Mouse (Mus musculus): ENCODE results near the gene Dlx1.

Gene Dlx1

GRCm38 (mm10) chr2:71528014-71528713 is at the start of gene Dlx1:
TSS of gene Dlx1 (plus strand) at chr2:71528113.
- DNase-seq: peak; percentile 50

DNA sequence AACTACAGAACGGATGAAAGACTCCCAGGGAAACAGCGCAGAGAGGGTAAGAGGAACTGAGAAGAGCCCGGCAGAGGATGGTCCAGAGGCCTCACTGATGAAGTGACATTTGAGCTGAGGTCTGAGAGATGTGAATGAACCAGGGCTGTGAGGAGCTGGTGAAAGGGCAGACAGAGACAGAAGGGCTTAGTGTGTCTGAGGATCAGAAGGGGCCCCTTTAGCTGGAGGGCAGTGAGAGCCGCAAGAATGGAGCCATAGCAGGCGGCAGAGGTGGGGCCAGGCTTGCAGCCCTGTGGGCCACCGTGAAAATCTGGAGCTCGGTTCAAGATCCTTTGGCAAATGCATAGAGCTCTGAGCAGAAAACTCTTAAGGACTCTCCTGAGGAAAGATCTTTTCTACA is 48.0 kb upstream of the Dlx1 start:
- DNase-seq: no peak

- no peak for DNase-seq
Measured at GRCm38 (mm10) chr2:71481825-71482224, 46.1 kb upstream of the Dlx1 start.

DNA sequence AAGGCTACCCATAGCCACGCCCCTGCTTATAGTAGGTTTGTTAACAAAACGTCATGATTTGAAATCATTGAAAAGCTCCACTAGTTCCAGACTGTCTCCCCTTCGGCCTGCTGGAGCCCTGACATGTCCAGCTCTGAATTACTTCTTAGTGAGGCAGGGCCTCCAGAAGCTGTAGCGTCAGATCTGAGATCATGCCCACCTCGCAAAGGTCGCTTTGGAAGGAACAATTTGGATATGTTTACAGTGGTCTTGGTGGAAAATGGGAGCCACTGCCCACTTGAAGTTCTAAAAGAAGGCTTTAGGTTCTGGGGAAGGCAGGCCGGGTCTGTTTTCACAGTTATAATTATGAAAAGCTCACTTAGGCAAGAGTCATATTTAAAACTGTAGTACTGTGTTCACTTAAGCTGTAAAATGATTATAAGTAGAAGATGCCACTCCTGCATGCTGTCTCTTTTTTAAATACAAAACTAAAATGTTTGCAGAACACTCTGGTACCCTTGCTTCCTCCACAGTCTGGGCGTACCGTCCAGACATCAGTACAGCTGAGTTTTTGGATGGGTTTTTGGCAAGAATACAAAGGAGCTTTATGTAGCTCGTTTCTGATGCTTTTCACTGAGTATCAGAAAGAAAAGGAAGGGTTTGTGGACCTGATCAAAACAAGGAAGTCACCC is 44.7 kb upstream of the Dlx1 start:
- no peak for DNase-seq

GRCm38 (mm10) chr2:71483717-71484066 is 44.2 kb upstream of the Dlx1 start:
- no peak for DNase-seq

GRCm38 (mm10) chr2:71491295-71491694 is 36.6 kb upstream of the Dlx1 start:
- DNase-seq: no peak

GRCm38 (mm10) chr2:71493161-71493683 is 34.7 kb upstream of the Dlx1 start:
- DNase-seq: no peak

DNA sequence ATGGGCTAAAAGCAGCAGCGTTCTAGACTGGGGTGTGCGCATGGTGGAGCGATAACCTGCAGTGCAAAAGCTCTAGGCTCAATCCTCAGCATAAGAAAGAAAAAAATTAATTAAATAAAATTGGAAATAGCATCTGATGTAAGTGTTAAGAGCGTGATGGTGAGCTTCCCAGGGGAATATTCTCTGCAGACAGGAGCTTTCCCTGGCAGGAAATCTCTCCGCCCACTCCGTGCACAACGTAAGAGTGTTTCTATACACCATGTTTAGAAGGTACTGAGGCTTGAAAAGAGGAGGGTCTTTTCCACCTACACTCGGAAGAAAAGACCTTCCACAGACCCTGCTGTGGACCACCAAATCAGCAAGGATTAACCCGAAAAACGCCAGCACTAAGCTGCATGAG is 33.4 kb upstream of the Dlx1 start:
- DNase-seq: no peak

DNA sequence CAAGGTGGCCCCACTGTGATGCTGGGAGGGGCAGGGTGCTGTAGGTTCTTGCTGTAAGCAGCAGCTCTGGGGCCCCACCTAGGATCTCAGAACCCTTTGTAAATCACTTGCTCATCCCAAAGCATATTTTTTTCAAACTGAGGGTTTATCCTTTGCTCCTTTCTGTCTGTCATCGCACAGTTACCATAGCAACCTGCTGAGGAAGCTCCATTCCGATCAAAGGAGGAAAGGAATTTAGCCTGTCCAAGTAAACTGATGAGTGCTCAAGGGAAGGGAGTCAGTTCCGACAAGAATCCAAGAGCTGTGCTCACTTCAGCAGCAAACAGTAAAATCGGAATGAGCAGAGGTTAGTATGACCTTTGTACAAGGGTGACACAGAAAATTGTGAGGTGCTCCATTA is 32.9 kb upstream of the Dlx1 start:
- no peak for DNase-seq

DNA sequence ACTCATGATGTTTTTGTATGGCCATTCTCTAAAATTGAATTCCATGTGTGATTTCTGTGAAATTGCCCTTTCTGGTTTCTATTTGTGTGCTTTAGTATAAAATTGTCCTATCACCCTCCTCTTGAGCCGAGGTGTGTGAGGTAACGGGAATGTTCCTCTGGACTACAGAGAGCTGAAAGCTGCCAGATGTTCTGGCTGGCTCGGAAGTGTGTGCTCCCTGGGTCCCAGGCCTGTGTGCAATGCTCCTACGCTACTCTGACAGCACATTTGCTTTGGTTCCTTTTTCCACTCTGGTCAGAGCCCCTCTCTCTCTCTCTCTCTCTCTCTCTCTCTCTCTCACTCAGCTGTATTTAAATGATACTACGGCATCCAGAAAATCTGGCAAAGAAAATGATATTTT is 30.7 kb upstream of the Dlx1 start:
- DNase-seq: no peak

DNA sequence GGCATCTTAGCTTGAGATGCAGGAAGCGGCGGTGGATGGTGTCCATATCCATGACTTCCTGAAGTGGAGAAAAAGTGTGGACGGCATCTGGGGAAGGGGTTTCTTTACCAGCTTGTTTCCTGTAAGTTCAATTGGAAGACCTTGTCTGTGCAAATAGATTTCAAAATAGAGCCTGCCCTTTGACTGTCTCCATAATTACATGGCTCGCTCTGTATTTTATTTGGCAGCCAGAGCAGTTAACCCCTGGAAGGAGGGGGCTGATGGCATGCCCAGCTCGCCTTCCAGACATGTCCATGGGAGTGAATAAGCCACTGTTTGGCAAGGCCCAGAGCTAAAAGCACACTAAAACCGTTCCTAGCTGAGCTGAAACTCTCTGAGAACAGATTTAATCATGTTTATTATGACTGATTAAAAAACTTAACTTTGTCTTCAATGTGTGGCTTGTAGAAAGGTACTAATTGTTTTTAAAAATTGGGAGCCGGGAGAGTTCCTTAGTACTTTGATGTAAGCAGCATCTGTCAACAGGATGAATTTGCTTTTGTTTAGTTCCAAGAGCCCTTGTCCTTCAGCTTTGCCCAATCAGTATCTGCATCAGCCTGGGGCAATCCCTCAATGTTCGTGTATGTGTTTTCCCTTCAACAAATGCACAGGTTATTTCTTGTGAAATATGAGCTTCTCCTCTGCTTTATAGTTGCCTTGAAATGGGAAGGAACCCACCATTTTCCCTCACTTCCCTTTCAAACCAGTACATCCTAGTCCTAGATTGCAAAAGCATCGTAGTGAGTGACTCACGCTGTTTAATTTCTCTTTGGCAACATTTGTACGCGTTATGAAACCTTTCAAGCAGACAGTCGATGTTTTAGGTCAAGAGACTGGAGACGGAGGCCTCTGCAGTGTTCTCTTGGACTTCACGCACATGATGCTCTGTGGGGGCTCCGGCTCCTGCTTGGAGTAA is 28.4 kb upstream of the Dlx1 start:
- DNase-seq: no peak

GRCm38 (mm10) chr2:71504852-71505251 is 23.1 kb upstream of the Dlx1 start:
- no peak for DNase-seq

- no peak for DNase-seq
Measured at GRCm38 (mm10) chr2:71511209-71511608, 16.7 kb upstream of the Dlx1 start.

GRCm38 (mm10) chr2:71512326-71512725 is 15.6 kb upstream of the Dlx1 start:
- DNase-seq: no peak

GRCm38 (mm10) chr2:71516995-71517394 is 10.9 kb upstream of the Dlx1 start:
- no peak for DNase-seq

GRCm38 (mm10) chr2:71517466-71518099 is 10.3 kb upstream of the Dlx1 start:
- no peak for DNase-seq

DNA sequence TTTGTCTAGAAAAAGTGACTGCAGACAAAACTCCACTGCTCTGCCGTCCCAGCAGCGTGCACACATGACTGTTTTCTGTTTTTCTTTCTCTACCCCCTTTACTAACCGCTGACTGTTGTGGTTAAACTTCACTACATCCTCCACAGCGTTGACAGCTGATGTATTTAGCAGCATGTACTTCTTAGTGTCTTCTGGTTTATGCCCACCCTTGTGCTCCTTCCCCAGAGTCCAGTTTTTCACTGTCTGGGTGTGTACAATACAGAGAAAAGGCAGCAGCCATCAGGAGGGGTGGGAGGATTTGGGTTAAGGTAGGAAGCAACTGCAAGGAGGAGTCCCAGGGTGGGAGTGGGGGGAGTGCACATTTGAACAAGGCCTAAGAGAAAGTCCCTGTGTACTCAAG is 5.0 kb upstream of the Dlx1 start:
- no peak for DNase-seq

- no peak for DNase-seq
Measured at GRCm38 (mm10) chr2:71523431-71523830, 4.5 kb upstream of the Dlx1 start.

GRCm38 (mm10) chr2:71524763-71525162 is 3.1 kb upstream of the Dlx1 start:
- no peak for DNase-seq

DNA sequence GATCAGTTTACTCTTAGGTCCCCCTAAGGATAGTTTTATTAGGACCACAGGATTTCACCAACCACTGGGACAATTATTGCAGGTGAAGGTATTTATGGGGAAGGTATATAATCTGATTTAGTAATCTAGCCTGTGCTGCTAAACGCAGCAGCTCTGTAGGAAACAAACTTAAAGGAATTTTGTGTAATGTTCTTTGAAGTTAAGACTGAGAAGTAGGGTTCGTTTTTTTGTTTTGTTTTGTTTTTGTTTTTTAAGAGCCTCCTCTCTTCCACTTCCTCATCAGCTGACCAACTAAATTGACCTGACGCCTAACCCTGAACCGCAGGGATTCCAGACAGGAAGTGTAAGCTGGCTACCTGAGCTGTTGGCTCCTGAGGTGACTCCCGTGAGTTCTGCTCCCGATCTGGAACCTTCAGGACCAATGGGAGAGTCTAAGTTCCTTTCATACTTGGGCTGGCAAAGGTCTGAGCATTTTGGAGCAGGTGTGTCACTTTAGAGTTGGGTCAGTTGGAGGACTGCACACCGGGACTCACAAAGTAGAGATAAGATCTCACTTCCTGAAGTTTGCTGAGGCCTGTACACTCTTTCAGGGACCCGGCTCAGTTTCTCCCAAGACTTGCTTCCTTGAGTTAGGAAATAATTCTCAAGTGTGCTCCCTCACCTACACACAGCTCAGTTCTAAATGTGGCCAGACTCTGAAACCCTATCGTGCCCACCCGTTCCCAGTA is 1.2 kb upstream of the Dlx1 start:
- no peak for DNase-seq

DNA sequence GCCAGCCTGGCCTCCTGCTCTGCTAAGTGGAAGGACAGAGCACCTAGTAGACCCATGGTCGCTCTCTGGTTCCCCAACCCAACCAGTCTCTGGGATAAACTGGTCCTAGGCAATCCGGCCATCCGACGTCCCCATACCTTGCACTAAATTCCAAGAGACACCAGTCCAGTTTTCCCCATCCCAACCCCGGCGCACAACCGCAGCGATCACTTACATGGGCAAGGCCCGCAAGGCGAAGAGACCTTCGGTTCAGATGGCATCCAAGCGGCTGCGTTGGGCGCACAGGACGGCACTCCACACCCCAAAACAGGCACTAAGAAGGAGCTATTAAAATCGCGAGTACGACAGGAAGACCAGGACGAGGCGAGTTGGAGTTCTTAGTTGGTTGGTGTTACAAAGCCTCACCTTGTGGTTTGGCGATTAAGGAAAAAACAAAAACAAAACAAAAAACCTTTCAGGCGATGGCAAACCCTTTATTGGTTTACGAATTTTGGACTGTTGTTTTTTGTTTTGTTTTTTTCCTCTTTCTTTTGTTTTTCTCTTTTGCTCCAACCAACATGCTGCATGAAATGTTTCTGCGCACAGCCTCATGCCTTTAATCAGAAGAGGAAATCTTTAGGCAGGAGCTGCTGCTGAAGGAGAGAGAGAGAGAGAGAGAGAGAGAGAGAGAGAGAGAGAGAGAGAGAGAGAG is 445 bp upstream of the Dlx1 start:
- no peak for DNase-seq
